Comparison of ENCODE assay signal across 9 mouse cellular contexts in genomic region chr3:84848798-84849197, GRCm38 (mm10). TPM values are rescaled to one million over a fixed set of nuclear protein-coding genes. Genes with fewer than 3 reads are reported as not detected.
DNase-seq lines count a peak whose midpoint lies in the region; ATAC-seq lines count a peak whose summit lies in the region.
"Had no signal": no experiment of that assay in that cellular context is flagged by ENCODE, and none has a peak within 500 bp of the region (broad histone marks: within the 10 kb centered on the region; RNA-seq: fewer than 3 reads in every experiment).

No protein-coding gene starts in this region.

- peaks cover 14% of the 10 kb centered on the region for H3K4me1 ChIP-seq in kidney, embryonic 16.5 days (ENCODE audit: insufficient read depth, low read length)
- no peaks in the 10 kb centered on the region for H3K4me1 ChIP-seq in midbrain, embryonic 15.5 days

- WGBS in kidney, embryonic 16.5 days, result 80% methylated on average over 4 of the region's 4 CpGs
- WGBS in midbrain, embryonic 15.5 days, result 89% methylated on average over 4 of the region's 4 CpGs

- no peak overlapping the region for H3K4me2 ChIP-seq in kidney, embryonic 16.5 days (replicated peaks; ENCODE audit: low read depth, low read length)
- no peak overlapping the region for H3K4me2 ChIP-seq in midbrain, embryonic 15.5 days

- no peaks in the 10 kb centered on the region for H3K36me3 ChIP-seq in kidney, embryonic 16.5 days (ENCODE audit: insufficient read depth, low read length)
- no peaks in the 10 kb centered on the region for H3K36me3 ChIP-seq in midbrain, embryonic 15.5 days (replicated peaks)

- no peak for ATAC-seq in kidney, embryonic 16.5 days (ENCODE audit: low FRiP score, low TSS enrichment)
- no peak for ATAC-seq in midbrain, embryonic 15.5 days (replicated peaks)

- no peak overlapping the region for H3K9ac ChIP-seq in kidney, embryonic 16.5 days (replicated peaks; ENCODE audit: low read length)
- H3K9ac ChIP-seq in midbrain, embryonic 15.5 days, result no peak overlapping the region

- no peaks in the 10 kb centered on the region for H3K9me3 ChIP-seq in kidney, embryonic 16.5 days (ENCODE audit: low read length)
- no peaks in the 10 kb centered on the region for H3K9me3 ChIP-seq in midbrain, embryonic 15.5 days

- no peak overlapping the region for H3K27ac ChIP-seq in kidney, embryonic 16.5 days (ENCODE audit: low read length)
- H3K27ac ChIP-seq in midbrain, embryonic 15.5 days, result no peak overlapping the region

- no peaks in the 10 kb centered on the region for H3K27me3 ChIP-seq in kidney, embryonic 16.5 days (ENCODE audit: insufficient read depth, low read length)
- H3K27me3 ChIP-seq in midbrain, embryonic 15.5 days (replicated peaks), result no peaks in the 10 kb centered on the region

- H3K4me3 ChIP-seq in kidney, embryonic 16.5 days (ENCODE audit: low read length), result no peak overlapping the region
- no peak overlapping the region for H3K4me3 ChIP-seq in midbrain, embryonic 15.5 days

- peak; percentile 13 for DNase-seq in kidney, adult 18-20 months
- peak; percentile 15 for DNase-seq in heart, postnatal 4 days
- peak; percentile 36 for DNase-seq in lung, postnatal 14 days
- peak; percentile 31 to 54 for DNase-seq in thymus, postnatal 36 days
- DNase-seq in right cerebral cortex, postnatal 14 days, result no peak
- no peak for DNase-seq in frontal cortex, adult 2 months (ENCODE audit: extremely low spot score in 1 of 2, low spot score in 1 of 2)
- DNase-seq: right cerebral cortex, adult 18-20 months had no signal

RNA-seq across cellular contexts. Expression of gene Fbxw7, which starts 33.7 kb away (rescaled TPM):
- polyA plus RNA-seq in kidney, embryonic 16.5 days (2015; fragmentation: Nextera tagmentation; extraction: Ambion mirVana), result 8.7 and 8.8 TPM in 2 replicates
- 10 to 100 TPM; 41.9 to 45.6 TPM for total RNA-seq in heart, postnatal 4 days (2021)
- 26.2 and 28.1 TPM in 2 replicates for polyA plus RNA-seq in midbrain, embryonic 15.5 days (2015; fragmentation: Nextera tagmentation; extraction: Ambion mirVana)
- polyA plus RNA-seq in frontal cortex, adult 2 months (2012; rRNA removed), result 128 and 132 TPM in 2 replicates

Comparison
In these comparisons a context has a peak if more than half of its experiments do, and no peak if none do; other contexts are left out.
1. DNase-seq: peak in kidney, adult 18-20 months (single experiment), heart, postnatal 4 days (single experiment), lung, postnatal 14 days (single experiment) and thymus, postnatal 36 days (2 of 2); none in right cerebral cortex, postnatal 14 days (single experiment) and frontal cortex, adult 2 months (0 of 2).